Mouse (Mus musculus) limb, embryonic 14.5 days (tissue): Measurements from ENCODE around the gene Prr12. TPM values are rescaled to one million over a fixed set of nuclear protein-coding genes. Genes with fewer than 3 reads are reported as not detected.

Source experiments
- ATAC-seq: fragments of 200-750 bp; cut with Nextera tagmentation; 2 replicates; pipeline ENCODE4 v1.8.0; 2017; ENCODE audit warnings: low read depth, moderate number of reproducible peaks, moderate TSS enrichment; ENCODE audit not compliant: low FRiP score
- DNase-seq: peaks from one replicate; pipeline ENCODE4 v3.0.0-alpha.2; 2015; ENCODE audit warnings: low spot score
- H3K27ac ChIP-seq: fragments of 300-500 bp; sonication (generic); replicated peaks from 2 replicates; pipeline ENCODE4 v1.5.1; 2014; ENCODE audit warnings: low read depth, mild to moderate bottlenecking, low read length, moderate library complexity, mixed read lengths
- H3K27me3 ChIP-seq: fragments of 300-500 bp; sonication (generic); 2 replicates; pipeline ENCODE4 v1.6.1; 2014; ENCODE audit warnings: low read length, mixed read lengths; ENCODE audit not compliant: control insufficient read depth, insufficient read depth
- H3K36me3 ChIP-seq: fragments of 300-500 bp; sonication (generic); 2 replicates; pipeline ENCODE4 v1.6.1; 2014; ENCODE audit warnings: mild to moderate bottlenecking, low read length, moderate library complexity, mixed read lengths; ENCODE audit not compliant: control insufficient read depth, insufficient read depth
- H3K4me1 ChIP-seq: fragments of 300-500 bp; sonication (generic); 2 replicates; pipeline ENCODE4 v1.6.1; 2014; ENCODE audit warnings: antibody characterized with exemption, low read length, mixed read lengths; ENCODE audit not compliant: control insufficient read depth, insufficient read depth
- H3K4me2 ChIP-seq: fragments of 300-500 bp; sonication (generic); replicated peaks from 2 replicates; pipeline ENCODE4 v1.6.1; 2014; ENCODE audit warnings: low read depth, mild to moderate bottlenecking, low read length, moderate library complexity; ENCODE audit not compliant: severe bottlenecking
- H3K4me3 ChIP-seq: fragments of 300-500 bp; sonication (generic); replicated peaks from 2 replicates; pipeline ENCODE4 v1.5.1; 2014; ENCODE audit warnings: low read length
- H3K9ac ChIP-seq: fragments of 300-500 bp; sonication (generic); 2 replicates; pipeline ENCODE4 v1.6.1; 2014; ENCODE audit warnings: mild to moderate bottlenecking, low read depth, low read length, moderate library complexity; ENCODE audit not compliant: severe bottlenecking
- H3K9me3 ChIP-seq: fragments of 300-500 bp; sonication (generic); 2 replicates; pipeline ENCODE4 v1.6.1; 2016; ENCODE audit warnings: low read length; ENCODE audit not compliant: control insufficient read depth
- POLR2A ChIP-seq: fragments of 200-500 bp; IDR thresholded peaks from 2 replicates; pipeline ENCODE4 v1.8.0; 2012; ENCODE audit warnings: inconsistent platforms, mild to moderate bottlenecking, moderate library complexity, borderline replicate concordance; ENCODE audit not compliant: insufficient read depth, insufficient read length; ENCODE audit errors: extremely low read depth
- WGBS: fragments of 180-500 bp; shearing (Covaris S2); extraction: QIAGEN DNeasy Blood & Tissue Kit; methylation state at CpG from one replicate; pipeline ENCODE4 v1.1.7; 2014; 5-methylcytosine and 5-hydroxymethylcytosine counted together
- polyA plus RNA-seq, 2 experiments: library from polyadenylated mRNA; depleted of rRNA in 1 of 2; stranded (reverse) in 1 of 2; unstranded in 1 of 2; fragments of >200 nt; fragmentation: Nextera tagmentation in 1 of 2; extraction: Ambion mirVana in 1 of 2; gene quantifications; 2 replicates each; pipeline versions ENCODE4 v1.2.1 to v1.2.3; 2012 to 2014

Gene Prr12
- polyA plus RNA-seq, 2 experiments, result 16.0 to 25.2 TPM

GRCm38 (mm10) chr7:45048923-45049657, 3.6 kb downstream of the Prr12 start:
- Histone ChIP-seq H3K4me3 (no peak overlapping the region), H3K27ac (no peak overlapping the region), H3K4me1 (peaks cover 7% of the 10 kb centered on the region; the same call in 1 of the 2 replicates), H3K36me3 (peaks cover 67% of the 10 kb centered on the region), H3K9ac (no peak overlapping the region), H3K9me3 (no peaks in the 10 kb centered on the region), H3K4me2 (no peak overlapping the region), H3K27me3 (no peaks in the 10 kb centered on the region)
- TF ChIP-seq POLR2A, result no peak
- no peak for ATAC-seq
- no peak for DNase-seq
- WGBS, result 92% methylated on average over 17 of the region's 23 CpGs

GRCm38 (mm10) chr7:45048001-45048890, 4.4 kb downstream of the Prr12 start:
- no peak overlapping the region for H3K4me3 ChIP-seq
- WGBS, result 90% methylated on average over 35 of the region's 38 CpGs
- H3K9me3 ChIP-seq, result no peaks in the 10 kb centered on the region
- H3K36me3 ChIP-seq, result peaks cover 76% of the 10 kb centered on the region
- no peak overlapping the region for H3K4me2 ChIP-seq
- TF ChIP-seq POLR2A, result no peak
- DNase-seq (no peak), ATAC-seq (no peak)
- H3K27ac ChIP-seq, result no peak overlapping the region
- H3K4me1 ChIP-seq, result peaks cover 7% of the 10 kb centered on the region; the same call in 1 of the 2 replicates
- no peak overlapping the region for H3K9ac ChIP-seq
- H3K27me3 ChIP-seq, result no peaks in the 10 kb centered on the region

DNA sequence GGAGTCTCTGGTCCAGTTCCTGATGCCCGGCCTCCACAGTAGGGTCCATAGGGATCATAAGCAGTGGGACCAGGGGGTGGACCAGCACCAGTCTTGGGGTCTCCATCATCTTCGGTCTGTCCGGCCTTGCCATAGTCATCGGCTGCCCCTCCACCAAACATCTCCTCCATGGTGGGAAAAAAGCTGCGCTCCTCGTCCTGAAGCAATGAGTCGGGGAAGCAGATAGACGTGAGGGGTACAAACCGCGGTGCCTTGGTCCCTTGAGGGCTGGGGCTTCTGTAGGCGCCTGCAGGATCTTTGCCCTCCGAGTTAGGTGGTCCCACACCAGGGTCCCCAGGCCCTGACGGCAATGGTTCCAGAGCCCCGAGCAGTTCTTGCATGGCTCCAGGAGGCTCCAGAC, 5.2 kb downstream of the Prr12 start:
- Histone ChIP-seq H3K27ac (no peak overlapping the region), H3K4me3 (no peak overlapping the region), H3K36me3 (peaks cover 83% of the 10 kb centered on the region), H3K4me2 (no peak overlapping the region), H3K9me3 (no peaks in the 10 kb centered on the region), H3K9ac (no peak overlapping the region), H3K27me3 (no peaks in the 10 kb centered on the region), H3K4me1 (peaks cover 7% of the 10 kb centered on the region; the same call in 1 of the 2 replicates)
- DNase-seq, result no peak
- ATAC-seq, result no peak
- 96% methylated on average over 14 of the region's 14 CpGs for WGBS
- TF ChIP-seq POLR2A, result no peak

DNA sequence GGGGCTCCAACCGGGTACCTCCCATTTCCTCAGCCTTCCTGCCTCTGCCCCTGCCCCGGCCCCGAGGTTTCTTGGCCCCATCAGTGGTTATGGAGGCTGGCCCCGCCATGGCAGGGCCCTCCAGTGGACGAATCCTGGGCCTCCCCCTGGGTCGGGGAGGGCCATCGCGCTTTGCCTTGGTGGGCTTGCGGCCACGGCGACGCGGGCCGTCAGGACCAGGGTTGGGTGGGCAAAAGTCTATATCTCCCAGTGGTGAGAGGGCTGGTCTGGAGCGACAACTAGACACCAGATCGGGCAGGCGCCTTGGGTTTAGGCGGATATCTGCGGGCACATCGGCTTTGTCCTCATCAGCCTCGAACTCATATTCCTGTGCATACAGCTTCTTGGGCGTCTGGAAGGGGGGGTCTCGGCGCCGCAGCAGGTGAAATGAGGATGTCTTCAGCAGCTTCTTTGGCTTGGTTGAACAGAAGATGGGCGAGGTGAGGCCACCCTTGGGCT, 5.8 kb downstream of the Prr12 start:
- Histone ChIP-seq H3K9me3 (no peaks in the 10 kb centered on the region), H3K36me3 (peaks cover 89% of the 10 kb centered on the region), H3K27ac (no peak overlapping the region), H3K4me3 (no peak overlapping the region), H3K4me1 (peaks cover 7% of the 10 kb centered on the region; the same call in 1 of the 2 replicates), H3K4me2 (no peak overlapping the region), H3K27me3 (no peaks in the 10 kb centered on the region), H3K9ac (no peak overlapping the region)
- no peak for ATAC-seq
- WGBS, result 95% methylated on average over 18 of the region's 26 CpGs
- DNase-seq, result no peak
- no peak for TF ChIP-seq POLR2A

GRCm38 (mm10) chr7:45045741-45046140, 6.9 kb downstream of the Prr12 start:
- WGBS, result 93% methylated on average over 22 of the region's 22 CpGs
- no peak for ATAC-seq

More at GRCm38 (mm10) chr7:45045741-45046140, 6.9 kb downstream of the Prr12 start:
- Histone ChIP-seq H3K9ac (no peak overlapping the region), H3K4me3 (no peak overlapping the region), H3K9me3 (no peaks in the 10 kb centered on the region), H3K4me2 (no peak overlapping the region), H3K27ac (no peak overlapping the region), H3K4me1 (0 out of 2 replicates have a peak, but pooled peaks cover 3% of the 10 kb centered on the region), H3K36me3 (peaks cover 100% of the 10 kb centered on the region), H3K27me3 (no peaks in the 10 kb centered on the region)
- no peak for DNase-seq
- TF ChIP-seq POLR2A, result no peak
